Mouse (Mus musculus) bone marrow macrophage, adult 2 months (primary cell): ENCODE data around the gene Gna15.

Experiments
- CTCF ChIP-seq: IDR thresholded peaks from 2 replicates; pipeline ENCODE4 v1.5.1; 2012; ENCODE audit warnings: low read depth, mild to moderate bottlenecking, low read length, moderate library complexity
- POLR2A ChIP-seq: IDR thresholded peaks from 2 replicates; pipeline ENCODE4 v1.6.1; 2012; ENCODE audit warnings: mild to moderate bottlenecking, low read depth, low read length, borderline replicate concordance

GRCm38 (mm10) chr10:81519227-81519977, 4.6 kb downstream of the Gna15 start:
- no peak for TF ChIP-seq CTCF
- TF ChIP-seq POLR2A, result no peak
